Mouse (Mus musculus): ENCODE measurements at regions not wholly inside any gene's neighbourhood (a gene's known extent, or its start where the extent isn't known, plus 50 kb on each side); places are given as distances from the start of the nearest gene placed in this dataset.

DNA sequence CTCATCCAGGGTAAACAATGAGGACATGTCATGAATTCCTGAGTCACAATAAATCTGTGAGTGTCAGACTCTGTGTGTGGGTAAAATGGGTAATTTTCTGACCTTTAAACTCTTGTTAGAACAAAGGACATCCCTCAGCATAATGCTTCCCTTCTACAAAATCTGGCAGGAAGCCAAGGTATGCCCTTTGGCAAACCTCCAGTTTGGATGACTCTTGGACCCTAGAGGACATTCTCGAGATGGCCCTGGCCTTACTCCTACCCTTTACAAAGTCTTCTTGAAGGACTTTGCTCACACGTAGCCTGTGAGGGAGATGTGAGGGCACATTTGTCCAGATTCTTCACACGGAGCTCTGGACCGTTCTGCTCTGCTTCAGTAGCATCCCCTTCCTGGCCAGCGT, 338.8 kb upstream of the Ddhd1 start:
- no peak for TF ChIP-seq CTCF (IDR thresholded peaks at IDR 0.05; ENCODE audit: insufficient read depth, low read depth, low read length)
- TF ChIP-seq POLR2A (IDR thresholded peaks at IDR 0.05; ENCODE audit: insufficient read depth, low read depth, low read length), result no peak
